Comparison of ENCODE assay signal across 8 mouse cellular contexts in the genomic region with DNA sequence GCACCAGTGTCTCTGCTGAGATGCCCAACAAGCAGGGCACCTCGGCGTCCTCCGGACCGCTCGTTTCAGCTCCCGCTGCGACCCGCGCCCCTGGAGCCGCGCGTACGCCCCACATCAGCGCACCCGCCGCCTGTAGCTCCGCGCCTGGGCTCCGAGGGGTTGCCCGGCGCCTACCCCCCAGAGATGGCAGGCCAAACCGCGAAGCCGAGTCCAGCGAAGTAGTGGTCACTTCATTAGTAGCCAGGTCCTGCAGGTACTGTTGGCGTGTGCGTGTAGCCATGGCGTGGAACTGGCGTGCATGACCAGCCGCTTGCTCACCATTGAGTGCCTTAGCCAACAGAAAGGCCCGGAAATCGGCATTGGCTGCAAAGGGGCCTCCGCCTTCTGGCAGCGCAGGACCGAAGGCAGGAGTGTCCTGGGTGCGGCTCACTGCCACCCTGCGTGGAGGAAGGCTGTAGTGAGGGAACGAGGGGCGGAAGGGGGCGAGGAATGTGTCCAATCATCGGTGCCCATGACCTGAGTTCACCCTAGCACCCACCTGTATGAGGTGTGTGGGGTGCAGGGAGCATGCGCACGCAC. TPM values are rescaled to one million over a fixed set of nuclear protein-coding genes. Genes with fewer than 3 reads are reported as not detected.
DNase-seq lines count a peak whose midpoint lies in the region; ATAC-seq lines count a peak whose summit lies in the region.

No protein-coding gene starts in this region.

- no peaks in the 10 kb centered on the region for H3K27me3 ChIP-seq in lung, embryonic 16.5 days (ENCODE audit: control insufficient read depth, insufficient read depth, low read depth, low read length)
- peaks cover 25% of the 10 kb centered on the region for H3K27me3 ChIP-seq in forebrain, embryonic 14.5 days (replicated peaks; ENCODE audit: control insufficient read depth, insufficient read depth, low read length)
- H3K27me3 ChIP-seq in liver, embryonic 11.5 days (replicated peaks; ENCODE audit: control insufficient read depth, insufficient read depth, low read length): 0 out of 2 replicates have a peak, but pooled peaks cover 3% of the 10 kb centered on the region
- no peaks in the 10 kb centered on the region for H3K27me3 ChIP-seq in stomach, embryonic 14.5 days (ENCODE audit: control insufficient read depth, insufficient read depth, low read length)

- no peak for DNase-seq in lung, adult 18-20 months
- no peak for DNase-seq in forebrain, embryonic 14.5 days (ENCODE audit: low spot score)
- no peak for DNase-seq in liver, embryonic 11.5 days (ENCODE audit: low spot score)
- no peak for DNase-seq in right cerebral cortex, postnatal 25 days
- no peak for DNase-seq in ovary, postnatal 10 days (ENCODE audit: low spot score)
- no peak for DNase-seq in left cerebral cortex, adult 18-20 months (ENCODE audit: low spot score in 2 of 2)

- peak overlapping the region; percentile 44 for H3K4me3 ChIP-seq in lung, embryonic 16.5 days (ENCODE audit: low read length)
- peak overlapping the region; percentile 37 for H3K4me3 ChIP-seq in forebrain, embryonic 14.5 days (ENCODE audit: low read depth, low read length)
- H3K4me3 ChIP-seq in liver, embryonic 11.5 days (ENCODE audit: low read depth, low read length): peak overlapping the region; percentile 47
- peak overlapping the region; percentile 38 for H3K4me3 ChIP-seq in stomach, embryonic 14.5 days (ENCODE audit: low read depth, low read length)

- no peak overlapping the region for H3K27ac ChIP-seq in lung, embryonic 16.5 days (ENCODE audit: low read length)
- H3K27ac ChIP-seq in forebrain, embryonic 14.5 days (ENCODE audit: low read depth, low read length): no peak overlapping the region
- no peak overlapping the region for H3K27ac ChIP-seq in liver, embryonic 11.5 days (ENCODE audit: low read depth, low read length)
- H3K27ac ChIP-seq in stomach, embryonic 14.5 days (ENCODE audit: low read length): no peak overlapping the region

- peaks cover 20% of the 10 kb centered on the region; the same call in 1 of the 2 replicates for H3K36me3 ChIP-seq in lung, embryonic 16.5 days (ENCODE audit: control insufficient read depth, insufficient read depth, low read length)
- H3K36me3 ChIP-seq in forebrain, embryonic 14.5 days (ENCODE audit: control insufficient read depth, insufficient read depth, low read length): 0 out of 2 replicates have a peak, but pooled peaks cover 7% of the 10 kb centered on the region
- H3K36me3 ChIP-seq in liver, embryonic 11.5 days (ENCODE audit: control insufficient read depth, insufficient read depth, low read length): peaks cover 36% of the 10 kb centered on the region
- peaks cover 15% of the 10 kb centered on the region; the same call in 1 of the 2 replicates for H3K36me3 ChIP-seq in stomach, embryonic 14.5 days (ENCODE audit: control insufficient read depth, insufficient read depth, low read length)

- ATAC-seq in lung, embryonic 16.5 days (ENCODE audit: low read depth): peak; percentile 15; the same call in 1 of the 2 replicates
- peak; percentile 22; the same call in 1 of the 2 replicates for ATAC-seq in forebrain, embryonic 14.5 days
- ATAC-seq in liver, embryonic 11.5 days (replicated peaks; ENCODE audit: low FRiP score): no peak
- no peak for ATAC-seq in stomach, embryonic 14.5 days (ENCODE audit: insufficient number of reproducible peaks, insufficient read depth, low FRiP score, low read depth)

- WGBS in lung, embryonic 16.5 days: 21% methylated on average over 43 of the region's 43 CpGs
- WGBS in forebrain, embryonic 14.5 days: 4% methylated on average over 43 of the region's 43 CpGs
- 54% methylated on average over 43 of the region's 43 CpGs for WGBS in liver, embryonic 11.5 days
- WGBS in stomach, embryonic 14.5 days: 16% methylated on average over 43 of the region's 43 CpGs

- H3K9ac ChIP-seq in lung, embryonic 16.5 days (ENCODE audit: low read length): peak overlapping the region; percentile 47
- peak overlapping the region; percentile 49 for H3K9ac ChIP-seq in forebrain, embryonic 14.5 days (ENCODE audit: low read length)
- no peak overlapping the region for H3K9ac ChIP-seq in liver, embryonic 11.5 days (ENCODE audit: low read depth, low read length)
- no peak overlapping the region for H3K9ac ChIP-seq in stomach, embryonic 14.5 days (replicated peaks; ENCODE audit: low read depth, low read length)

- H3K4me2 ChIP-seq in lung, embryonic 16.5 days (ENCODE audit: low read depth, low read length): peak overlapping the region; percentile 71
- peak overlapping the region; percentile 77 for H3K4me2 ChIP-seq in forebrain, embryonic 14.5 days (ENCODE audit: low read length)
- peak overlapping the region; percentile 74 for H3K4me2 ChIP-seq in liver, embryonic 11.5 days
- H3K4me2 ChIP-seq in stomach, embryonic 14.5 days (replicated peaks; ENCODE audit: low read depth, low read length): peak overlapping the region; percentile 73

- H3K9me3 ChIP-seq in lung, embryonic 16.5 days (ENCODE audit: control insufficient read depth, low read length): no peaks in the 10 kb centered on the region
- no peaks in the 10 kb centered on the region for H3K9me3 ChIP-seq in forebrain, embryonic 14.5 days (replicated peaks; ENCODE audit: control insufficient read depth, low read length)
- H3K9me3 ChIP-seq in liver, embryonic 11.5 days (ENCODE audit: control insufficient read depth, low read length): no peaks in the 10 kb centered on the region
- H3K9me3 ChIP-seq in stomach, embryonic 14.5 days (ENCODE audit: control insufficient read depth, low read depth, low read length): no peaks in the 10 kb centered on the region

- peaks cover 9% of the 10 kb centered on the region for H3K4me1 ChIP-seq in lung, embryonic 16.5 days (replicated peaks; ENCODE audit: control insufficient read depth, insufficient read depth, low read length)
- peaks cover 13% of the 10 kb centered on the region; the same call in 1 of the 2 replicates for H3K4me1 ChIP-seq in forebrain, embryonic 14.5 days (ENCODE audit: control insufficient read depth, insufficient read depth, low read length)
- H3K4me1 ChIP-seq in liver, embryonic 11.5 days (replicated peaks; ENCODE audit: control insufficient read depth, insufficient read depth, low read length): peaks cover 16% of the 10 kb centered on the region
- peaks cover 9% of the 10 kb centered on the region for H3K4me1 ChIP-seq in stomach, embryonic 14.5 days (ENCODE audit: control insufficient read depth, insufficient read depth, low read length)

RNA-seq across cellular contexts. Expression of gene Sipa1, which starts 8.7 kb away (rescaled TPM):
- polyA plus RNA-seq in lung, embryonic 16.5 days (2015; fragmentation: Nextera tagmentation; extraction: Ambion mirVana): 42.2 and 43.7 TPM in 2 replicates
- 9.2 and 10.2 TPM in 2 replicates for polyA plus RNA-seq in forebrain, embryonic 14.5 days (2014; fragmentation: Nextera tagmentation; extraction: Ambion mirVana)
- polyA plus RNA-seq in liver, embryonic 11.5 days (2014; fragmentation: Nextera tagmentation; extraction: Ambion mirVana): 32.3 and 34.8 TPM in 2 replicates
- 15.2 and 19.4 TPM in 2 replicates for polyA plus RNA-seq in stomach, embryonic 14.5 days (2014; fragmentation: Nextera tagmentation; extraction: Ambion mirVana)
- total RNA-seq in left cerebral cortex, adult 18-20 months (2021): 10 to 100 TPM; 11.5 to 13.3 TPM

RNA-seq across cellular contexts. Expression of gene Rela, which starts 17.5 kb away (rescaled TPM):
- 55.5 and 62.1 TPM in 2 replicates for polyA plus RNA-seq in lung, embryonic 16.5 days (2015; fragmentation: Nextera tagmentation; extraction: Ambion mirVana)
- 29.8 and 35.8 TPM in 2 replicates for polyA plus RNA-seq in forebrain, embryonic 14.5 days (2014; fragmentation: Nextera tagmentation; extraction: Ambion mirVana)
- 57.1 and 57.7 TPM in 2 replicates for polyA plus RNA-seq in liver, embryonic 11.5 days (2014; fragmentation: Nextera tagmentation; extraction: Ambion mirVana)
- 49.0 and 52.2 TPM in 2 replicates for polyA plus RNA-seq in stomach, embryonic 14.5 days (2014; fragmentation: Nextera tagmentation; extraction: Ambion mirVana)
- total RNA-seq in left cerebral cortex, adult 18-20 months (2021): 10 to 100 TPM; 18.8 to 22.0 TPM

RNA-seq across cellular contexts. Expression of gene Map3k11, which starts 33.7 kb away (rescaled TPM):
- polyA plus RNA-seq in lung, embryonic 16.5 days (2015; fragmentation: Nextera tagmentation; extraction: Ambion mirVana): 37.8 and 40.1 TPM in 2 replicates
- 9.2 and 11.8 TPM in 2 replicates for polyA plus RNA-seq in forebrain, embryonic 14.5 days (2014; fragmentation: Nextera tagmentation; extraction: Ambion mirVana)
- 27.4 and 28.1 TPM in 2 replicates for polyA plus RNA-seq in liver, embryonic 11.5 days (2014; fragmentation: Nextera tagmentation; extraction: Ambion mirVana)
- 20.0 and 21.5 TPM in 2 replicates for polyA plus RNA-seq in stomach, embryonic 14.5 days (2014; fragmentation: Nextera tagmentation; extraction: Ambion mirVana)
- total RNA-seq in left cerebral cortex, adult 18-20 months (2021): 10 to 100 TPM; 18.8 to 22.4 TPM

RNA-seq across cellular contexts. Expression of gene Pcnx3, which starts 33.9 kb away (rescaled TPM):
- polyA plus RNA-seq in lung, embryonic 16.5 days (2015; fragmentation: Nextera tagmentation; extraction: Ambion mirVana): 18.3 and 20.8 TPM in 2 replicates
- polyA plus RNA-seq in forebrain, embryonic 14.5 days (2014; fragmentation: Nextera tagmentation; extraction: Ambion mirVana): 20.9 and 24.6 TPM in 2 replicates
- 22.5 and 25.0 TPM in 2 replicates for polyA plus RNA-seq in liver, embryonic 11.5 days (2014; fragmentation: Nextera tagmentation; extraction: Ambion mirVana)
- polyA plus RNA-seq in stomach, embryonic 14.5 days (2014; fragmentation: Nextera tagmentation; extraction: Ambion mirVana): 29.8 and 32.1 TPM in 2 replicates
- 10 to 100 TPM; 61.1 to 74.0 TPM for total RNA-seq in left cerebral cortex, adult 18-20 months (2021)

RNA-seq across cellular contexts. Expression of gene Kat5, which starts 44.8 kb away (rescaled TPM):
- 55.1 and 57.3 TPM in 2 replicates for polyA plus RNA-seq in lung, embryonic 16.5 days (2015; fragmentation: Nextera tagmentation; extraction: Ambion mirVana)
- 43.7 and 49.7 TPM in 2 replicates for polyA plus RNA-seq in forebrain, embryonic 14.5 days (2014; fragmentation: Nextera tagmentation; extraction: Ambion mirVana)
- polyA plus RNA-seq in liver, embryonic 11.5 days (2014; fragmentation: Nextera tagmentation; extraction: Ambion mirVana): 24.0 and 28.0 TPM in 2 replicates
- polyA plus RNA-seq in stomach, embryonic 14.5 days (2014; fragmentation: Nextera tagmentation; extraction: Ambion mirVana): 30.5 and 37.0 TPM in 2 replicates
- total RNA-seq in left cerebral cortex, adult 18-20 months (2021): 10 to 100 TPM; 92.6 to 96.3 TPM

Comparison
In these comparisons a context has a peak if more than half of its experiments do, and no peak if none do; other contexts are left out.
1. ATAC-seq: peak in lung, embryonic 16.5 days (single experiment) and forebrain, embryonic 14.5 days (single experiment); none in liver, embryonic 11.5 days (single experiment) and stomach, embryonic 14.5 days (single experiment).
2. H3K9ac ChIP-seq: peak in lung, embryonic 16.5 days (single experiment) and forebrain, embryonic 14.5 days (single experiment); none in liver, embryonic 11.5 days (single experiment) and stomach, embryonic 14.5 days (single experiment).
3. Peak in every context shown above with its lines, with median percentiles within 50 percentile points of each other: H3K4me2 ChIP-seq and H3K4me3 ChIP-seq.